Mouse (Mus musculus) liver, embryonic 14.5 days (tissue): ENCODE results near the gene Olfr291.

Experiments used
- CTCF ChIP-seq: IDR thresholded peaks from 2 replicates; pipeline ENCODE4 v1.5.1; 2016; ENCODE audit warnings: antibody characterized with exemption, low read depth, control low read depth
- EP300 ChIP-seq: IDR thresholded peaks from 2 replicates; pipeline ENCODE4 v1.6.1; 2016; ENCODE audit warnings: antibody characterized with exemption, low read depth

- no peak for TF ChIP-seq CTCF
- no peak for TF ChIP-seq EP300
These were observed at the start of gene Olfr291 for GRCm38 (mm10) chr7:84853253-84853652.
